Mouse (Mus musculus): ENCODE data around the gene Pkn3.

DNA sequence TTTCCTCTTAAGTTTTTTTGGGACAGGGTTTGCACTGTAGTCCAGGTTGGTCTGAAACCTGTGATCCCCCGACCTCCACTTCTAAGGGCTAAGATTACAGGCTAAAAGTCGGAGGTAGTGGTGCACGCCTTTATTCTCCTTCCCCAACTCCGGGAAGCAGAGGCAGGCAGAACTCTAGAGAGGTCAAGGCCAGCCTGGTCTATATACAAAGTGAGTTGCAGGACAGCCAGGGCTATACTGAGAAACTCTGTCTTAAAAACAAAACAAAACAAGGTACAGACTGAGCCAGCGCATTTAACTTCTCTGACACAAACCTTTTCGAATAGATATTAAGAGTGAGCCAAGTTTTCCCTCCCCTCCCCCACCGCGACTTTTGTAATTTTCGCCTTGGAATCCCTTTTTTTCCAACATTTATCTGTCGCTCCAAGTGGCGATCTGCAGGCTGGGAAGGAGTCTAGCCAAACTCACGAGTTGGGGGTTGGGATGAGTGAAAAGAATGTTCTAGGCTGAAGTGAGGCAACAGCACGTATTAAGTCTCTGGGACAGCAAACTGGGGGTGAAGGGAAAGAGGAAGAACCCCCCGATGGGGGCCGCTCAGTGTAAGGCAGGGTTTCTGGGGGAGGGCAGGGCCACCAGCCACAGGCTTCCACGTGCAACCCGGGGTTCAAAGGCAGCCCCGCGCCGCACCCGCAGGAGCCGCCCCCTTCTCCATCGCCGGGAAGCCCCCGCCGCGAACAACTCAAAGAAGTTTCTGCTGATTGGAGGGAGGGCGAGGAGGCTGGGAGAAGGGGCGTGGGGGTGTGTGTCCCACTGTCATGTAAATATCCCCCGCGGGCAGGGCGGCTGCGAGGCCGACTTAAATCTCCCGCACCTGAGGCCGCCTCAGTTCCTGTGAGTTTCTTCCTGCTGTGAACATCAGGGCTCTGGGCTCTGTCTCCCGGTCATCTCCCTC lies 16.0 kb upstream of the Pkn3 start:
- TF ChIP-seq CTCF (IDR thresholded peaks at IDR 0.05; ENCODE audit: low read depth, low read length) (no peak), POLR2A (IDR thresholded peaks at IDR 0.05; ENCODE audit: insufficient read depth, low read length) (peak; percentile 35)
